Mouse (Mus musculus): ENCODE measurements at regions not wholly inside any gene's neighbourhood (a gene's known extent, or its start where the extent isn't known, plus 50 kb on each side); places are given as distances from the start of the nearest gene placed in this dataset.

DNA sequence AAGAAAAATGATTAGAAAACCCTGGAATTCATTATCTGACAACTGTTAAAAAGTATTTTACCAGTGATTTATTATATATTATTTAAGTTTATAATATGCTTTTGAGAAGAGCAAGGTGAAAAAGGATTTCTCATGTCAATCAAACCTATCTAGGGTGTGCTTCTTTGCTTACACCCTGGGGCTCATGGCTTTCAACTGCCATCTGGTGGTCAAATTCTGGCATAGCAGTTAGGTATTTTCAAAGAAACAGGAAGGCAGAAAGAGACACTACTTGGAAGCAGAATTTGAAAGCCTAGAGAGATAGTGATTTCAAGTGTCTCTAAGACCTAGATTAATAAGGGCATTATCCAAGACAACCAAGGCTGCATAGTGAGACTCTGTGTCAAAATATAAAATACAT is 167.8 kb upstream of the Amot start:
- peak in 1 of 2 experiments; percentile 0 for DNase-seq (ENCODE audit: low spot score in 2 of 2)

DNA sequence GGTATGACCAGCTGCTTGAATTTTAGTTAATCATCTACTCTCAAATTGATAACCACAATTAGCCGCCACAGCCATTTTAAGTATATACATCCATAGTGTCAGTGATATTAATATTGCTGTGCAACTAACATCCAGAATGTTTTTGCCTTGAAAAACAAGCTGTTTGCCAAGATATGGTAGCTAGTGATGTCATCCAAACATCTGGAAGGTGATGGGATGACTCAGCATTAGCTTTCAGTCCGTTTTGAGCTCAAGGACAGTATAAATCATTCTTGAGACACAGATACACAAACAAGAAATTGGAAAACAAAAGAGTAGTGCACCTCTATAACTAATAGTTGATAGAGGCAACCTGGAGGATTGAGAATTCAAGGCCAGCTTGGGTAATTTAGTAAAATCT is 146.7 kb upstream of the Amot start:
- DNase-seq (ENCODE audit: low spot score in 2 of 2), result no peak

DNA sequence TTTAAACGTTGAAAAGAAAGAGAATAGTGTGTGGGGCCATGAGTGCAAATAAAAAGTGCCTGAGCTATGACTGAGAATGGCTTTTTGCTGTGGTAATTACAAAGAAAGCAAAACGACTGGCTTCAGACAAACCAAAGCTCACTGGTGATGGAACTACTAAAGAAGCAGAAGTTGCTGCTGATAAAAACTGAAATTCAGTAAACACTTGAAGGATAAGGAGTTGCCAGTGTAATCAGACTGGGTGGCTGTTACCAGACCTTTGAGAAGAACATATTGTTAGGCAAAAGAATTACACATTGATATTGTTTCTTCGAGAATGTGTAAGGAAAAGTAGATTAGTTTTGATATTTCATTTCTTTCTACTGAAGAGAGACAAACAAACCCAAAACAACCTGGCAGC is 114.7 kb upstream of the Amot start:
- DNase-seq (ENCODE audit: low spot score in 2 of 2), result no peak

DNA sequence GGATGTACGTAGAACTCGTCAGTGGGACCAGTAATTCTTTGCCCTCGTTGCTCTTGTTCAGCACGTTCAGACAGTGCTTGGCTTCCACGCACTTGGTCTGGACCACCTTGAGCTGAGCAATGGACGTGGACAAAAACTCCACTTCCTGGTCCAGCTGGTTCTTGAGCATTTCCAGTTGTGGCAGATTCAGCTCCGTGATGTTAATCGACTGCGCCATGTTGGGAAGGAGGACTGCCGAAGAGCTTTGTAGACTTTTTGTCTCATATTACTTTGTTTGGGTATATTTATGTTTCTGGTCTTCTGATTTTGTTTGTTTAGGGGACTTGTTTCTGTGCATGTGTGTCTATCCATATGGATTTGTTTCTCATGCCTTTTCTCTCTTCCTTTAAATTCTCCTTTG is 97.1 kb upstream of the Amot start:
- DNase-seq (ENCODE audit: low spot score in 2 of 2), result no peak

DNA sequence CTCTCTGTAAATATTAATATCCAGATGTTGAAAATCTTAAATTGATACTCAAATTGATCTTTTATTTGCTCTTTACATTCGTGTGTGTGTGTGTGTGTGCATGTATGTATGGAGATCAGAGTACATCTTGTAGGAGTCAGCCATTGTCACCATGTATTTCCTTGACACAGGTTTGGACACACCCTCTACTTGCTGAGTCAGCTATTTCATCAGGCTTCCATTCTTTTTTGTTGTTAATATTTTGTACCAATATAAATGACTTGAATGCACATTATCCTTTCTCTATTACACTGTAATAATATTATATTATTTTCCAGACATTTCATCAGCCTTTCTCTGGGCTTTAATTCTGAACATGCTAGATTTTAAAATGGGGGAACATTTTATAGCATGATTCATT is 85.8 kb upstream of the Amot start:
- DNase-seq (ENCODE audit: low spot score in 2 of 2), result no peak

DNA sequence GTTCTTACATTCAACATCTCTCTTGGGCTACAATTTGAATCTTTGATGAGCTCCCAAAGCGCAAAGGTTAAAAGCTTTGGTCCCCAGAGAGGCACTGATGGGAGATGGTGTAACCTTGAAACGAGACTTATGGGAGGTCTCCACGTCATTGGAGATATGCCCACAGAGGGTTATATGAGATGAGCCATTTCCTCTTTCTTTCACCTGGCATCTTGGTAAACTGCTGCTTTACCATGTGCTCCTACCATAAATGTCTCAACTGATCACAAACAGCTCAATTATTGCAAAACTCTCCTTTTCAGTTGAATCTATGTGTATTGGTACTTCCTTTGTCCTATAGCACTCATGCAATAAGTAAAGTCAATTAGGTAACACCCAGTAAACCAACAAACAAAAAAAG is 62.5 kb upstream of the Amot start:
- DNase-seq (ENCODE audit: low spot score in 2 of 2), result no peak

DNA sequence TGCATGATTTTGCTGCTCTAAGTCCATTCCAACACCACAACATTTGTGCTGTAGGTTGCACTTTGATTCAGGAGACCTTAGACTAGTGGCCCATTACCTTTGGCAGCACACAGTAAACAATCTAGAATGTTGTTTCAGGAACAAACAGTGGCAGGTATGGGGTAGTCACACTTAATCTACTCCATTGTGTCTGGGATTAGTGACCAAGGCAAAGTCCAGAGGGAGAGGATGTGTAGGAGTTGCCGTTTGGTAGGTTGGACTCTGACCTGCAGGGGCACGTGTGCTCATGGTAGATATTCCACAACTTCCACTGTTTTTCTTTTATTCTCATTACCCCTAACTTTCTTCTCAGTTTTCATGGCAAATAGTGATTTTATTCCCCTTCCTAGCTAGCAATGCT is 62.1 kb upstream of the Amot start:
- no peak for DNase-seq (ENCODE audit: low spot score in 2 of 2)

DNA sequence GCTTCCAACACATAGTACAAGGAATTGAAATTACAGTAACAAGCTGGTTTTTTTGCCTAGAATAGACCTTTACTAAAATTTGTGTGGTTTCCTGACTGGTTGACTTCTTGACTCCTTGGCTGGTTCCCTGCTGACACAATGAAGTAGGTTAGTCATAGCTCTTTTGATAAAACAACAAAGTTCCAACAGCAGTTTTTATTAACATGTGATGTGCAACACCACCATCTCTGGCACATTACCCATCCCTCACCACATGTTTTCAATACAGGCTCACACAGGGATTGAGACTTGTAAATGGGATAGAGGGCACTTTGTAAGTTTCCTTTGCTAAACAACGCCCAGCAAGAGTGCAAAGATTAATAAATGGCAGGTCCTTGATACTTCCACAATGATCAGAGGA is 53.9 kb upstream of the Amot start:
- DNase-seq (ENCODE audit: low spot score in 2 of 2), result no peak
